Mouse (Mus musculus) adrenal gland, postnatal 14 days (tissue): ENCODE results near the gene Fcnb. TPM values are rescaled to one million over a fixed set of nuclear protein-coding genes. Genes with fewer than 3 reads are reported as not detected.

ENCODE experiments used
- DNase-seq: peaks from one replicate; pipeline ENCODE4 v3.0.0; 2021; ENCODE audit warnings: mixed read lengths
- total RNA-seq: library from RNA; stranded (reverse); gene quantifications from 2 replicates; pipeline ENCODE4 v1.2.3, GENCODE M21; 2021

Fcnb gene
- total RNA-seq, 1 experiment from 2014 or later, result 0.33 TPM

DNA sequence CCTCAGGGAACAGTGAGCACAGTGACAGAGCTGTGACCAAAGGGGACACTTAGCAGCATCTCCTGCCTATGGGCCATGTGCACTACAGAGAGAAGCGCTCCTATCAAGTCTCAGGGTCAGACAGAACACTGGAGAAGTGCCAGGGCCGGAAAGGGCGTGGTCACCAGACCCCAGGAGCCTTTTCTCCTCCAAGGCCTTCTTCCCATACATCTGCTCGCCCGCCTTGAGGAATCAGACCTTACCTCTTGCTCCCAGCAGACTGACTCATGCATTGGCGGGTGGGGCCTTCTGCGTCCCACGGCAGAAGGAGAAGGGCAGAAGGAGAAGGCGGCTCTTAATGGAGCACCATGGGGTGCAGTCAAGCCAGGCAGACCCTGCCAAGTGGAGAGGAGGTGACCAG lies 52.8 kb downstream of the Fcnb start:
- peak; percentile 26 for DNase-seq

Other genes starting within 250 kb of the Fcnb start
- 73.1 and 76.7 TPM in 2 replicates for gene Col5a1, start 198.5 kb downstream of the Fcnb start, total RNA-seq
- 32.3 and 37.4 TPM in 2 replicates for gene Olfm1, start 108.1 kb upstream of the Fcnb start, total RNA-seq